Mouse (Mus musculus) heart, postnatal 10 days (tissue): ENCODE measurements at regions not wholly inside any gene's neighbourhood (a gene's known extent, or its start where the extent isn't known, plus 50 kb on each side); places are given as distances from the start of the nearest gene placed in this dataset.

Experiments used
- DNase-seq, 2 experiments: peaks; one replicate each; pipeline ENCODE4 v3.0.0; 2021
- intact Hi-C: fragments of 180-260 bp; cut with DNase I; formaldehyde crosslinking; loops from one replicate; pipeline ENCODE4 v1.15.1; 2025

- intact Hi-C loops = no loop called here
- no peak for DNase-seq
Measured at GRCm38 (mm10) chr19:14802909-14803650, 205.2 kb upstream of the Tle4 start.

- intact Hi-C loops = no loop called here
- DNase-seq = peak in 1 of 2 experiments; percentile 1
Measured at GRCm38 (mm10) chr19:14801669-14802068, 203.8 kb upstream of the Tle4 start.

- intact Hi-C loops = no loop called here
- DNase-seq = no peak
Measured at GRCm38 (mm10) chr19:14799002-14799401, 201.2 kb upstream of the Tle4 start.

- no peak for DNase-seq
- intact Hi-C loops = no loop called here
Measured at GRCm38 (mm10) chr19:14798417-14798816, 200.6 kb upstream of the Tle4 start.

GRCm38 (mm10) chr19:14795910-14796309 is 198.1 kb upstream of the Tle4 start:
- DNase-seq = no peak
- intact Hi-C loops = no loop called here

- no peak for DNase-seq
- intact Hi-C loops = no loop called here
Measured at GRCm38 (mm10) chr19:14789992-14790391, 192.1 kb upstream of the Tle4 start.

- intact Hi-C loops = no loop called here
- no peak for DNase-seq
Measured at GRCm38 (mm10) chr19:14788630-14789029, 190.8 kb upstream of the Tle4 start.

GRCm38 (mm10) chr19:14786868-14787267 is 189.0 kb upstream of the Tle4 start:
- intact Hi-C loops = no loop called here
- no peak for DNase-seq

- intact Hi-C loops = no loop called here
Measured at GRCm38 (mm10) chr19:14785661-14786060, 187.8 kb upstream of the Tle4 start.

GRCm38 (mm10) chr19:14777709-14778108 is 179.9 kb upstream of the Tle4 start:
- intact Hi-C loops = no loop called here
- DNase-seq = no peak

More at GRCm38 (mm10) chr19:14785661-14786060, 187.8 kb upstream of the Tle4 start:
- no peak for DNase-seq

- intact Hi-C loops = no loop called here
- no peak for DNase-seq
Measured at GRCm38 (mm10) chr19:14777198-14777597, 179.3 kb upstream of the Tle4 start.

GRCm38 (mm10) chr19:14776791-14777190 is 178.9 kb upstream of the Tle4 start:
- DNase-seq = no peak
- intact Hi-C loops = no loop called here

- no peak for DNase-seq
- intact Hi-C loops = no loop called here
Measured at GRCm38 (mm10) chr19:14772794-14773193, 174.9 kb upstream of the Tle4 start.

GRCm38 (mm10) chr19:14752646-14753045 is 154.8 kb upstream of the Tle4 start:
- DNase-seq = no peak
- intact Hi-C loops = no loop called here

GRCm38 (mm10) chr19:14742361-14742760 is 144.5 kb upstream of the Tle4 start:
- DNase-seq = no peak
- intact Hi-C loops = no loop called here

- DNase-seq = no peak
- intact Hi-C loops = no loop called here
Measured at GRCm38 (mm10) chr19:14740936-14741335, 143.1 kb upstream of the Tle4 start.

GRCm38 (mm10) chr19:14740139-14740538 is 142.3 kb upstream of the Tle4 start:
- intact Hi-C loops = no loop called here
- DNase-seq = no peak

- DNase-seq = no peak
- intact Hi-C loops = no loop called here
Measured at GRCm38 (mm10) chr19:14736514-14736913, 138.7 kb upstream of the Tle4 start.

- no peak for DNase-seq
- intact Hi-C loops = no loop called here
Measured at GRCm38 (mm10) chr19:14725329-14725728, 127.5 kb upstream of the Tle4 start.

- DNase-seq = no peak
- intact Hi-C loops = no loop called here
Measured at GRCm38 (mm10) chr19:14724637-14725036, 126.8 kb upstream of the Tle4 start.

GRCm38 (mm10) chr19:14705791-14706190 is 107.9 kb upstream of the Tle4 start:
- intact Hi-C loops = no loop called here
- DNase-seq = no peak

- no peak for DNase-seq
- intact Hi-C loops = no loop called here
Measured at GRCm38 (mm10) chr19:14701116-14701515, 103.3 kb upstream of the Tle4 start.

- no peak for DNase-seq
- intact Hi-C loops = no loop called here
Measured at GRCm38 (mm10) chr19:14695369-14695768, 97.5 kb upstream of the Tle4 start.
